28 mouse cellular contexts compared by ENCODE assay signal in the genomic region with DNA sequence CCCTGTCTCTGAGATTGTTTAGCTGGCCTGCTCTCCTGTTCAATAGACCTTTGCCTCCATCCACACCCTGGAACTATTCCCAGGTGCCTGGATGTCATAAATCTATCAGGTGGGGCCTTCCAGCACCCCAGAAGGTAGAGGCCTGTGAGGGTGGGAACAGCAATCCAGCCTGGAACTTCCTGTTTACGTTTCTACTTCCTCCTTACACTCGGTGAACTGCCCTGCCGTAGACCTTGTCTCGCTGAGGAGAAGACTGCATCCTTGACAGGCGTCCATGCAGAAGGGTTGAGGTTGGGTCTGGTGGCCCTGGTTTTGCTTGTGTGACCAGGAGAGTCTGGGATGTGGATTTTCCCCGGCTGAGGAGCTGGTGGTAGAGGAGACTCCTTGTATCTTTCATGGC. TPM values are rescaled to one million over a fixed set of nuclear protein-coding genes. Genes with fewer than 3 reads are reported as not detected.
DNase-seq lines count a peak whose midpoint lies in the region; ATAC-seq and TF ChIP-seq lines count a peak whose summit lies in the region.
"Had no signal": no experiment of that assay in that cellular context is flagged by ENCODE, and none has a peak within 500 bp of the region (broad histone marks: within the 10 kb centered on the region; RNA-seq: fewer than 3 reads in every experiment).

No protein-coding gene starts in this region.

- H3K9ac ChIP-seq in liver, postnatal 0 days (replicated peaks), result no peak overlapping the region
- H3K9ac ChIP-seq in liver, embryonic 12.5 days, result no peak overlapping the region
- no peak overlapping the region for H3K9ac ChIP-seq in intestine, postnatal 0 days (ENCODE audit: low read depth, low read length)
- H3K9ac ChIP-seq in midbrain, embryonic 16.5 days (ENCODE audit: low read depth, low read length), result no peak overlapping the region
- H3K9ac ChIP-seq: embryonic facial prominence, embryonic 15.5 days; forebrain, embryonic 15.5 days; heart, embryonic 12.5 days; hindbrain, embryonic 15.5 days had no signal

- no peak for TF ChIP-seq EP300 in liver, postnatal 0 days (IDR thresholded peaks at IDR 0.05; ENCODE audit: low read depth)

- no peaks in the 10 kb centered on the region for H3K36me3 ChIP-seq in liver, postnatal 0 days (replicated peaks; ENCODE audit: insufficient read depth, low read length)
- no peaks in the 10 kb centered on the region for H3K36me3 ChIP-seq in liver, embryonic 12.5 days
- no peaks in the 10 kb centered on the region for H3K36me3 ChIP-seq in intestine, postnatal 0 days (ENCODE audit: control insufficient read depth, insufficient read depth)
- H3K36me3 ChIP-seq in small intestine, adult 2 months (ENCODE audit: control insufficient read depth, insufficient read depth, low read length), result no peaks in the 10 kb centered on the region
- no peaks in the 10 kb centered on the region for H3K36me3 ChIP-seq in midbrain, embryonic 16.5 days (ENCODE audit: control insufficient read depth, insufficient read depth, low read length)
- H3K36me3 ChIP-seq: embryonic facial prominence, embryonic 15.5 days; forebrain, embryonic 10.5 days; forebrain, embryonic 15.5 days; heart, embryonic 12.5 days; hindbrain, embryonic 10.5 days; hindbrain, embryonic 15.5 days had no signal

- WGBS in liver, postnatal 0 days (ENCODE audit: insufficient replicate concordance), result 44% methylated on average over 6 of the region's 6 CpGs
- 49% methylated on average over 6 of the region's 6 CpGs for WGBS in liver, embryonic 12.5 days (ENCODE audit: insufficient replicate concordance)
- 28% methylated on average over 6 of the region's 6 CpGs for WGBS in intestine, postnatal 0 days
- WGBS in small intestine, adult 2 months, result 12% methylated on average over 6 of the region's 6 CpGs
- WGBS in midbrain, embryonic 16.5 days, result 91% methylated on average over 6 of the region's 6 CpGs

- ATAC-seq in liver, postnatal 0 days, result no peak
- no peak for ATAC-seq in liver, embryonic 12.5 days
- ATAC-seq in intestine, postnatal 0 days, result peak; percentile 97
- no peak for ATAC-seq in midbrain, embryonic 16.5 days
- ATAC-seq: activated CD4-positive, CD25-positive, alpha-beta regulatory T cell, adult 4 months; forebrain, embryonic 15.5 days had no signal

- H3K27me3 ChIP-seq in liver, postnatal 0 days (ENCODE audit: insufficient read depth, low read length), result no peaks in the 10 kb centered on the region
- no peaks in the 10 kb centered on the region for H3K27me3 ChIP-seq in liver, embryonic 12.5 days (replicated peaks)
- H3K27me3 ChIP-seq in intestine, postnatal 0 days (replicated peaks; ENCODE audit: control insufficient read depth, insufficient read depth, low read length), result no peaks in the 10 kb centered on the region
- H3K27me3 ChIP-seq in small intestine, adult 2 months (ENCODE audit: control insufficient read depth, insufficient read depth, low read length), result no peaks in the 10 kb centered on the region
- no peaks in the 10 kb centered on the region for H3K27me3 ChIP-seq in midbrain, embryonic 16.5 days (ENCODE audit: control insufficient read depth, insufficient read depth, low read depth, low read length)
- H3K27me3 ChIP-seq: embryonic facial prominence, embryonic 15.5 days; forebrain, embryonic 15.5 days; heart, embryonic 12.5 days; hindbrain, embryonic 15.5 days had no signal

- no peak overlapping the region for H3K27ac ChIP-seq in liver, postnatal 0 days (ENCODE audit: low read depth)
- H3K27ac ChIP-seq in liver, embryonic 12.5 days, result no peak overlapping the region
- peak overlapping the region; percentile 60 for H3K27ac ChIP-seq in intestine, postnatal 0 days (ENCODE audit: low read depth, low read length)
- H3K27ac ChIP-seq in small intestine, adult 2 months (ENCODE audit: insufficient read depth, low read depth, low read length), result peak overlapping the region; percentile 72
- no peak overlapping the region for H3K27ac ChIP-seq in midbrain, embryonic 16.5 days (ENCODE audit: low read length)
- H3K27ac ChIP-seq: embryonic facial prominence, embryonic 15.5 days; forebrain, embryonic 10.5 days; forebrain, embryonic 15.5 days; heart, adult 2 months; hindbrain, embryonic 10.5 days; hindbrain, embryonic 15.5 days had no signal

- H3K4me3 ChIP-seq in liver, postnatal 0 days (ENCODE audit: low read depth, low read length), result no peak overlapping the region
- no peak overlapping the region for H3K4me3 ChIP-seq in liver, embryonic 12.5 days
- H3K4me3 ChIP-seq in intestine, postnatal 0 days (ENCODE audit: low read depth, low read length), result no peak overlapping the region
- peak overlapping the region; percentile 49 for H3K4me3 ChIP-seq in small intestine, adult 2 months (ENCODE audit: low read depth, low read length)
- H3K4me3 ChIP-seq in midbrain, embryonic 16.5 days (ENCODE audit: low read depth, low read length), result no peak overlapping the region
- H3K4me3 ChIP-seq: embryonic facial prominence, embryonic 15.5 days; erythroblast, embryonic 14.5 days; forebrain, embryonic 10.5 days; forebrain, embryonic 15.5 days; heart, adult 2 months; heart, embryonic 12.5 days; hindbrain, embryonic 10.5 days; hindbrain, embryonic 15.5 days had no signal

- H3K4me2 ChIP-seq in liver, postnatal 0 days (ENCODE audit: low read depth, low read length), result no peak overlapping the region
- no peak overlapping the region for H3K4me2 ChIP-seq in liver, embryonic 12.5 days
- H3K4me2 ChIP-seq in intestine, postnatal 0 days (replicated peaks; ENCODE audit: low read depth), result peak overlapping the region; percentile 49
- H3K4me2 ChIP-seq in midbrain, embryonic 16.5 days (ENCODE audit: low read length), result no peak overlapping the region
- H3K4me2 ChIP-seq: embryonic facial prominence, embryonic 15.5 days; forebrain, embryonic 15.5 days; heart, embryonic 12.5 days; hindbrain, embryonic 15.5 days had no signal

- H3K9me3 ChIP-seq in liver, postnatal 0 days (ENCODE audit: low read length), result no peaks in the 10 kb centered on the region
- no peaks in the 10 kb centered on the region for H3K9me3 ChIP-seq in liver, embryonic 12.5 days (replicated peaks)
- H3K9me3 ChIP-seq in intestine, postnatal 0 days (ENCODE audit: control insufficient read depth), result no peaks in the 10 kb centered on the region
- H3K9me3 ChIP-seq in midbrain, embryonic 16.5 days (replicated peaks; ENCODE audit: control insufficient read depth, low read length, poor library complexity, severe bottlenecking), result no peaks in the 10 kb centered on the region
- H3K9me3 ChIP-seq: embryonic facial prominence, embryonic 15.5 days; forebrain, embryonic 10.5 days; forebrain, embryonic 15.5 days; hindbrain, embryonic 10.5 days; hindbrain, embryonic 15.5 days had no signal

- TF ChIP-seq CTCF in liver, postnatal 0 days (IDR thresholded peaks at IDR 0.05; ENCODE audit: low read depth), result no peak
- no peak for TF ChIP-seq CTCF in intestine, postnatal 0 days (IDR thresholded peaks at IDR 0.05; ENCODE audit: low read depth)
- TF ChIP-seq CTCF in small intestine, adult 2 months (IDR thresholded peaks at IDR 0.05; ENCODE audit: extremely low read depth, insufficient read length, insufficient replicate concordance, low read depth, low read length), result no peak

- DNase-seq in liver, postnatal 0 days, result peak; percentile 10
- DNase-seq in layer of hippocampus, adult 9-11 months, result no peak
- DNase-seq in adrenal gland, postnatal 4 days (ENCODE audit: low spot score in 2 of 2), result no peak
- DNase-seq: adrenal gland, adult 2 months; adrenal gland, postnatal 25 days; cerebellum, adult 2 months; cerebellum, postnatal 10 days; embryo, embryonic 11 days; gastrocnemius, postnatal 36 days; heart, adult 2 months had no signal

- no peak for TF ChIP-seq POLR2A in small intestine, adult 2 months (IDR thresholded peaks at IDR 0.05; ENCODE audit: low read depth, low read length)

- no peaks in the 10 kb centered on the region for H3K4me1 ChIP-seq in liver, postnatal 0 days (ENCODE audit: insufficient read depth)
- H3K4me1 ChIP-seq in liver, embryonic 12.5 days, result no peaks in the 10 kb centered on the region
- 0 out of 2 replicates have a peak, but pooled peaks cover 7% of the 10 kb centered on the region for H3K4me1 ChIP-seq in intestine, postnatal 0 days (replicated peaks; ENCODE audit: control insufficient read depth, insufficient read depth, low read length)
- H3K4me1 ChIP-seq in small intestine, adult 2 months (ENCODE audit: control insufficient read depth, insufficient read depth, insufficient read length, low read length), result peaks cover 8% of the 10 kb centered on the region; the same call in 1 of the 2 replicates
- H3K4me1 ChIP-seq in midbrain, embryonic 16.5 days (ENCODE audit: control insufficient read depth, insufficient read depth, low read length), result no peaks in the 10 kb centered on the region
- H3K4me1 ChIP-seq: embryonic facial prominence, embryonic 15.5 days; forebrain, embryonic 10.5 days; forebrain, embryonic 15.5 days; heart, embryonic 12.5 days; hindbrain, embryonic 10.5 days; hindbrain, embryonic 15.5 days had no signal

RNA-seq across cellular contexts. Expression of a gene that starts 5.7 kb away (rescaled TPM):
- not detected in 2 replicates for polyA plus RNA-seq in liver, postnatal 0 days (2015; fragmentation: Nextera tagmentation; extraction: Ambion mirVana)
- not detected in 2 replicates for polyA plus RNA-seq in liver, embryonic 12.5 days (2016; fragmentation: Nextera tagmentation; extraction: Ambion mirVana)
- polyA plus RNA-seq in intestine, postnatal 0 days (2015; fragmentation: Nextera tagmentation; extraction: Ambion mirVana), result not detected in 2 replicates
- not detected in 2 replicates for polyA plus RNA-seq in small intestine, adult 2 months (2012; rRNA removed)
- not detected for total RNA-seq in adrenal gland, postnatal 4 days (2021)
- not detected in 2 replicates for polyA plus RNA-seq in midbrain, embryonic 16.5 days (2015; fragmentation: Nextera tagmentation; extraction: Ambion mirVana)
- total RNA-seq: adrenal gland, adult 2 months; adrenal gland, postnatal 25 days; gastrocnemius, adult 8-10 months; gastrocnemius, postnatal 36 days; heart, adult 2 months; heart, postnatal 25 days; MEL had no signal
- polyA plus RNA-seq: activated CD4-positive, CD25-positive, alpha-beta regulatory T cell, adult 4 months; adrenal gland, adult 2 months; C2C12; cerebellum, adult 2 months; embryonic facial prominence, embryonic 11.5 days; embryonic facial prominence, embryonic 15.5 days; erythroblast, embryonic 14.5 days; forebrain, embryonic 10.5 days; forebrain, embryonic 15.5 days; heart, adult 2 months; heart, embryonic 12.5 days; heart, embryonic 16.5 days; hindbrain, embryonic 10.5 days; hindbrain, embryonic 15.5 days had no signal

RNA-seq across cellular contexts. Expression of a gene that starts 7.6 kb away (rescaled TPM):
- 8.5 and 8.6 TPM in 2 replicates for polyA plus RNA-seq in liver, postnatal 0 days (2015; fragmentation: Nextera tagmentation; extraction: Ambion mirVana)
- 7.7 and 7.9 TPM in 2 replicates for polyA plus RNA-seq in liver, embryonic 12.5 days (2016; fragmentation: Nextera tagmentation; extraction: Ambion mirVana)
- 31.3 and 35.8 TPM in 2 replicates for polyA plus RNA-seq in intestine, postnatal 0 days (2015; fragmentation: Nextera tagmentation; extraction: Ambion mirVana)
- polyA plus RNA-seq in small intestine, adult 2 months (2012; rRNA removed), result 12.3 and 23.2 TPM in 2 replicates
- 10 to 100 TPM; 20.5 to 23.2 TPM for total RNA-seq in adrenal gland, postnatal 4 days (2021)
- 29.4 and 31.1 TPM in 2 replicates for polyA plus RNA-seq in midbrain, embryonic 16.5 days (2015; fragmentation: Nextera tagmentation; extraction: Ambion mirVana)

Comparison
In these comparisons a context has a peak if more than half of its experiments do, and no peak if none do; other contexts are left out.
1. H3K27ac ChIP-seq: peak in intestine, postnatal 0 days (single experiment) and small intestine, adult 2 months (single experiment); none in liver, postnatal 0 days (single experiment), liver, embryonic 12.5 days (single experiment) and midbrain, embryonic 16.5 days (single experiment).